Mouse (Mus musculus): ENCODE data around the gene Fbxw2.
"Not testable (repeated sequence)": the region's sequence is repeated elsewhere in the genome, so short reads cannot be mapped to it uniquely, and the experiment has no call there.

Gene Fbxw2

GRCm38 (mm10) chr2:34812706-34813105 lies 13.4 kb downstream of the Fbxw2 start:
- DNase-seq (ENCODE audit: low spot score in 2 of 2) = no peak

DNA sequence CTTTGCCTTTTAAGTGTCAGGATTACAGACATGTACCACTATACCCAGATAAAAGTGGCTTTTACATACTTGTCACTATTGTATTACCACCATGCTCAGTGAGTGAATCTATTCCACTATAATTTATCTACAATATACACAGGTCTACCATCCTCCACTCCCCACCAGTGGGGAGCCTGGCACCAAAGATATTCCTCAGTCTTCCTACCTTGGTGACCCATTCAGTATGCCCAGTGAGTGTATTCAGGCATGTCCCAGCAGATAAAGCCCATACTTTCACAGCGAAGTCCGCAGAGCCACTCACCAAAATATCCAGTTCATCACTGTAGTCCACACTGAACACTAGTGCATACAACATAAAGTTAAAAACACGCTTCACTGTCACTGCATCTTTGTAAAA lies 15.3 kb downstream of the Fbxw2 start:
- DNase-seq (ENCODE audit: low spot score in 2 of 2) = no peak

DNA sequence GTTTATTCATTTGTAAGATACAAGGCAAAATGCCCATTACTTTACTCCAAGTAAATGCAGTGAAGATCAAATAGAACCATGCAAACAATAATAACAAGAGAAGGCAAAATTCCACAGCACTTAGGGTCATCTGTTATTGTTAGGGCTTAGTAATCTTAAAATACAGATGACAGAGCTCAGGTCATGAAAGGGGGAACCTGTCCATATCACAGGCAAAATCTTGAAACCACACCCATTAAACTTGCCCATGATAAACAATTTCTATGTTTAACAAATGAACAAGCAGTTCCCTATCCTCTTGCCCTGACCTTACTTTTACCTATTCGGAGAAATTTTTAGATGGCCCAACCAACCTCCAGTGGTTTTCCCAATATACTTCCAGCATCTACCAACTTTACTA lies 16.5 kb downstream of the Fbxw2 start:
- DNase-seq (ENCODE audit: low spot score in 2 of 2) = no peak

DNA sequence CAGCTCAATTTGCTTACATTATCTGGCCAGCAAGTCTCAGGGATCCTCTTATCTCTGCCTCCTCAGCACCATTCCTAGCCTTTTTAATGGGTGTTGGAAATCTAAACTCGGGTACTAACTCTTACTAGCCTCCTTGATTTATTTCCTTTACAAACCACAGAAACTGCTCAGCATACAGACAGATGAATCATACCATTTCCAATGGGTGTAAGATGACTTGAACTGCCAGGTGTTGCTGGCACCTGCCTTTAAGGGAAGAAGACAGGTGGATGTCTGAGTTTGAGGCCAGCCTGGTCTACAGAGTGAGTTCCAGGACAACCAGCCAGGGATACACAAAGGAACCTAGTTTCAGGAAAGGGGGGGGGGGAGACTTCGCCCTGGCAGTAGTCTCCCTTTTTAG lies 18.1 kb downstream of the Fbxw2 start:
- DNase-seq (ENCODE audit: low spot score in 2 of 2) = no peak

- DNase-seq (ENCODE audit: low spot score in 2 of 2) = no peak
Measured at GRCm38 (mm10) chr2:34805364-34805950, 20.7 kb downstream of the Fbxw2 start.

DNA sequence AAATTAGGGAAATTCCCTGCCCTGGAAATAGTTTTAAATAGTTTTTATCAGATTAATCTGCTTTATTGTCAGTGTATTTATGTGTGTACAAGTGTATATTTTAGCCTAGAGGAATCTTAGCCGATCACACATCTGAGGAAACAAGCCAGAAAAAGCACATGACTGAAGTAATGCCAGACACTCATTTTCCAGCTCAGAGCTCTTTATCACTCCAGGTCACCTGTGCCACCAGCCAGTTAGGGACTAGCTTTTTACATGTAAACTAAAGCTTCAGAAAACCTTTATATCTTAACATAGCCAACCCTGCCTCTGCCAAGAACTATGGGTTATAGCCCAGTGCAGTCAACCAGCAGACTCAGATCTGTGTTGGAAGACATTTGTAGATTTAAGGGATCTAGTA lies 21.3 kb downstream of the Fbxw2 start:
- DNase-seq (ENCODE audit: low spot score in 2 of 2) = no peak

GRCm38 (mm10) chr2:34804172-34804571 lies 21.9 kb downstream of the Fbxw2 start:
- no peak for DNase-seq (ENCODE audit: low spot score in 2 of 2)

- DNase-seq (ENCODE audit: low spot score in 2 of 2) = no peak
Measured at GRCm38 (mm10) chr2:34803746-34804145, 22.4 kb downstream of the Fbxw2 start.

- DNase-seq (ENCODE audit: low spot score in 2 of 2) = not testable (repeated sequence)
Measured at GRCm38 (mm10) chr2:34802565-34803245, 23.4 kb downstream of the Fbxw2 start.

- DNase-seq (ENCODE audit: low spot score in 2 of 2) = peak; percentile 88 to 96
Measured at GRCm38 (mm10) chr2:34801516-34802482, 24.3 kb downstream of the Fbxw2 start.

DNA sequence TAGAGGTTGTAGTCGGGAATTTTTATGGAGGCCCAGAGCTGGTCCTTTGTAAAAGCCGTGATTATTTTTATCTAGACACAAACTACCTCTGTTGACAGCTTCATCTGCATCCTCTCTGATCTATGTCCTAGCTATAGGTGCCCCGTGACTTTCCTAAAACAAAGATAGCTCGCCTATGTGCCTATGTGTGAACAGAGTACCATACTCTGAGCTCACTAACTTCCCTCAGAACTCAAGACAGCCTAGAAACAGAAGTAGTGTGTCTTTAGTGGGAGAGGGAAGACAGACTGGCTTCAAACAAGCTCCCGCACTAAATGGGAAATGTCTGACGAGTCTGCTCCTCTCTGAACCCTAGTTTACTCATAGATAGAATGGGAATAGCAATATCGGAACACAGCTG lies 25.7 kb downstream of the Fbxw2 start:
- no peak for DNase-seq (ENCODE audit: low spot score in 2 of 2)

GRCm38 (mm10) chr2:34799357-34800256 lies 26.5 kb downstream of the Fbxw2 start, which contains the start of gene Rabepk:
Gene Rabepk (minus strand): TSS chr2:34799912.
- DNase-seq (ENCODE audit: low spot score in 2 of 2) = peak; percentile 71 to 83

DNA sequence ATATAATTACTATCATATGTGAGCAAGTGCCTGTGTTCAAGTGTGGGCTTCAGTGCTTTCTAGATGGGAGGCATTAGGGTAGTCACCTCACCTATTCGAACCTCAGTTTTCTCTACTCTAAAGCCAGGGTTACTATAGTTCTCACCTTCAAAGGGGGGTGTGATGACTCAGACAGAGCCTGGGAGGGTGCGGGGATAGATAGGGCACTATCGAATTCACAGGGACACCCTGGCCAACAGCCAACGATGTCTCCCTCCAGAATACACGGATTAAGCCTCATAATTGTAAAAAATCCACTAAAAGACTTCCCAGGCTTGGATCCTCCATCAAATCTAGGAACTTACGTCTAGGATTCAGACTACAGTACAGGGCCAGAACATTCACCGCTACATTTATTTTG lies 30.7 kb downstream of the Fbxw2 start:
- DNase-seq (ENCODE audit: low spot score in 2 of 2) = no peak

- no peak for DNase-seq (ENCODE audit: low spot score in 2 of 2)
Measured at GRCm38 (mm10) chr2:34794511-34794910, 31.6 kb downstream of the Fbxw2 start.

DNA sequence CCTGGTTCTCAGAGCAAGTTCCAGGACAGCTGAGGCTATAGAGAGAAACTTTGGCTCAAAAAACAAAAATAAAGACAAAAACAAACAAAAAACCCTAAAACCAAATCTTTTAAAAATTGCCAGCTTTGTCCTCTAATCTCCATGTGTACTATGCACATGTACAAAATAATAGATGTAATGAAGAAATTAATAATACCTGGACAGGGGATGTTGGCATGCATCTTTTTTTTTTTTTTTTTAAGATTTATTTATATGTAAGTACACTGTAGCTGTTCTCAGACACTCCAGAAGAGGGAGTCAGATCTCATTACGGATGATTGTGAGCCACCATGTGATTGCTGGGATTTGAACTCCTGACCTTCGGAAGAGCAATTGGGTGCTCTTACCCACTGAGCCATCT lies 33.6 kb downstream of the Fbxw2 start:
- DNase-seq (ENCODE audit: low spot score in 2 of 2) = not testable (repeated sequence)

GRCm38 (mm10) chr2:34790282-34790681 lies 35.8 kb downstream of the Fbxw2 start:
- DNase-seq (ENCODE audit: low spot score in 2 of 2) = no peak

GRCm38 (mm10) chr2:34784085-34784484 lies 42.0 kb downstream of the Fbxw2 start:
- peak in 1 of 2 experiments; percentile 24 for DNase-seq (ENCODE audit: low spot score in 2 of 2)

- no peak for DNase-seq (ENCODE audit: low spot score in 2 of 2)
Measured at GRCm38 (mm10) chr2:34783064-34784020, 42.8 kb downstream of the Fbxw2 start.

- DNase-seq (ENCODE audit: low spot score in 2 of 2) = no peak
Measured at GRCm38 (mm10) chr2:34777237-34777868, 48.8 kb downstream of the Fbxw2 start.

DNA sequence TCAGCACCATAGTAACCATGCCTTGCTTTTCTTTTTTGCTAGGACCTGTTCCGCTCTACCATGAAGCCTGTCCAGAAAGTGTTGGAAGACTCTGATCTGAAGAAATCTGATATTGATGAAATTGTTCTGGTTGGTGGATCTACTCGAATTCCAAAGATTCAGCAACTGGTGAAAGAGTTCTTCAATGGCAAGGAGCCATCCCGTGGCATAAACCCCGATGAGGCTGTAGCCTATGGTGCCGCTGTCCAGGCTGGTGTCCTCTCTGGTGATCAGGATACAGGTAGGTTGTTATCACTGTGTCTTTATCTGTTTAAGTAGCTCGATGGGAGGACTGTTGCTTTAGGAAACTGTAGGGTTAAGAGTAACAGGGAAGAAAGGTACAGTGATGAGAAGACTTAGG lies 51.6 kb downstream of the Fbxw2 start:
- DNase-seq (ENCODE audit: low spot score in 2 of 2) = no peak
